In genomic region chr11:4975623-4976022, GRCm38 (mm10) we compare ENCODE assay signal across 8 mouse cellular contexts. TPM values are rescaled to one million over a fixed set of nuclear protein-coding genes. Genes with fewer than 3 reads are reported as not detected.
DNase-seq lines count a peak whose midpoint lies in the region; ATAC-seq lines count a peak whose summit lies in the region.

No protein-coding gene starts in this region.

- ATAC-seq in hindbrain, embryonic 15.5 days (ENCODE audit: low FRiP score, low read depth) = no peak
- no peak for ATAC-seq in limb, embryonic 11.5 days (ENCODE audit: insufficient number of reproducible peaks, low FRiP score, low TSS enrichment, low read depth)
- ATAC-seq in midbrain, embryonic 12.5 days (ENCODE audit: low FRiP score, low read depth) = no peak

- no peak overlapping the region for H3K27ac ChIP-seq in hindbrain, embryonic 15.5 days (replicated peaks)
- H3K27ac ChIP-seq in limb, embryonic 11.5 days (replicated peaks; ENCODE audit: low read depth, low read length) = no peak overlapping the region
- H3K27ac ChIP-seq in midbrain, embryonic 12.5 days (replicated peaks) = no peak overlapping the region

- H3K36me3 ChIP-seq in hindbrain, embryonic 15.5 days = no peaks in the 10 kb centered on the region
- H3K36me3 ChIP-seq in limb, embryonic 11.5 days (ENCODE audit: control insufficient read depth, insufficient read depth, low read length) = no peaks in the 10 kb centered on the region
- no peaks in the 10 kb centered on the region for H3K36me3 ChIP-seq in midbrain, embryonic 12.5 days

- H3K27me3 ChIP-seq in hindbrain, embryonic 15.5 days = no peaks in the 10 kb centered on the region
- H3K27me3 ChIP-seq in limb, embryonic 11.5 days (ENCODE audit: control insufficient read depth, insufficient read depth, low read length) = peaks cover 23% of the 10 kb centered on the region
- H3K27me3 ChIP-seq in midbrain, embryonic 12.5 days = peaks cover 6% of the 10 kb centered on the region; the same call in 1 of the 2 replicates

- 0 out of 2 replicates have a peak, but pooled peaks cover 7% of the 10 kb centered on the region for H3K4me1 ChIP-seq in hindbrain, embryonic 15.5 days (replicated peaks)
- H3K4me1 ChIP-seq in limb, embryonic 11.5 days (ENCODE audit: control insufficient read depth, insufficient read depth, low read length) = no peaks in the 10 kb centered on the region
- no peaks in the 10 kb centered on the region for H3K4me1 ChIP-seq in midbrain, embryonic 12.5 days

- WGBS in hindbrain, embryonic 15.5 days = 11% methylated on average over 14 of the region's 14 CpGs
- 6% methylated on average over 14 of the region's 14 CpGs for WGBS in limb, embryonic 11.5 days
- WGBS in midbrain, embryonic 12.5 days = 7% methylated on average over 14 of the region's 14 CpGs

- H3K9ac ChIP-seq in hindbrain, embryonic 15.5 days = no peak overlapping the region
- H3K9ac ChIP-seq in limb, embryonic 11.5 days (ENCODE audit: low read length) = no peak overlapping the region
- no peak overlapping the region for H3K9ac ChIP-seq in midbrain, embryonic 12.5 days (replicated peaks)

- peak; percentile 54 to 79 for DNase-seq in heart, adult 18-20 months
- no peak for DNase-seq in heart, adult 8-10 months (ENCODE audit: low spot score)
- DNase-seq in c-Kit-negative CD71-positive TER-119-positive erythroid progenitor cells, embryonic 14.5 days (ENCODE audit: low read depth, low spot score) = peak; percentile 58
- DNase-seq in fibroblast of lung, adult 2 months (ENCODE audit: low read depth) = peak; percentile 27
- DNase-seq in limb, embryonic 11.5 days (ENCODE audit: low spot score) = peak; percentile 80
- peak; percentile 38 to 63 for DNase-seq in spleen, adult 18-20 months

- no peak overlapping the region for H3K4me3 ChIP-seq in hindbrain, embryonic 15.5 days
- H3K4me3 ChIP-seq in limb, embryonic 11.5 days (ENCODE audit: low read depth, low read length) = no peak overlapping the region
- peak overlapping the region; percentile 15; the same call in 1 of the 2 replicates for H3K4me3 ChIP-seq in midbrain, embryonic 12.5 days

- peak overlapping the region; percentile 24; the same call in 1 of the 2 replicates for H3K4me2 ChIP-seq in hindbrain, embryonic 15.5 days
- H3K4me2 ChIP-seq in limb, embryonic 11.5 days (ENCODE audit: low read depth, severe bottlenecking) = no peak overlapping the region
- H3K4me2 ChIP-seq in midbrain, embryonic 12.5 days (replicated peaks) = peak overlapping the region; percentile 39

- H3K9me3 ChIP-seq in hindbrain, embryonic 15.5 days = no peaks in the 10 kb centered on the region
- H3K9me3 ChIP-seq in limb, embryonic 11.5 days (ENCODE audit: control insufficient read depth, low read length) = no peaks in the 10 kb centered on the region
- H3K9me3 ChIP-seq in midbrain, embryonic 12.5 days = no peaks in the 10 kb centered on the region

RNA-seq across cellular contexts. Expression of gene Ap1b1, which starts 11.0 kb away (rescaled TPM):
- total RNA-seq in heart, adult 18-20 months (2021) = 10 to 100 TPM; 49.7 to 58.1 TPM
- 10 to 100 TPM; 44.3 to 62.4 (median 54.2) TPM for total RNA-seq in heart, adult 8-10 months (2022)
- 99.1 and 105 TPM in 2 replicates for polyA plus RNA-seq in hindbrain, embryonic 15.5 days (2015; fragmentation: Nextera tagmentation; extraction: Ambion mirVana)
- 48.9 and 52.2 TPM in 2 replicates for polyA plus RNA-seq in limb, embryonic 11.5 days (2014; fragmentation: Nextera tagmentation; extraction: Ambion mirVana)
- polyA plus RNA-seq in midbrain, embryonic 12.5 days (2016; fragmentation: Nextera tagmentation; extraction: Ambion mirVana) = 75.9 and 78.2 TPM in 2 replicates

RNA-seq across cellular contexts. Expression of gene Nefh, which starts 27.8 kb away (rescaled TPM):
- not detected for total RNA-seq in heart, adult 18-20 months (2021)
- total RNA-seq in heart, adult 8-10 months (2022) = not detected
- polyA plus RNA-seq in hindbrain, embryonic 15.5 days (2015; fragmentation: Nextera tagmentation; extraction: Ambion mirVana) = 11.2 and 11.6 TPM in 2 replicates
- polyA plus RNA-seq in limb, embryonic 11.5 days (2014; fragmentation: Nextera tagmentation; extraction: Ambion mirVana) = 0.08 TPM in 1 of 2 replicates, not detected in the other
- polyA plus RNA-seq in midbrain, embryonic 12.5 days (2016; fragmentation: Nextera tagmentation; extraction: Ambion mirVana) = 0.77 and 0.93 TPM in 2 replicates
